In genomic region chr7:36848279-36848678, GRCm38 (mm10) we compare ENCODE assay signal across 20 mouse cellular contexts.
"Had no signal": no experiment of that assay in that cellular context is flagged by ENCODE, and none has a peak within 500 bp of the region (broad histone marks: within the 10 kb centered on the region; RNA-seq: fewer than 3 reads in every experiment).

No protein-coding gene starts in this region.

- H3K27me3 ChIP-seq: heart, embryonic 12.5 days; hindbrain, embryonic 12.5 days; intestine, embryonic 15.5 days; limb, embryonic 12.5 days; liver, embryonic 13.5 days had no signal

- DNase-seq: gastrocnemius, adult 2 months; gastrocnemius, postnatal 10 days; gastrocnemius, postnatal 25 days; kidney, adult 18-20 months; kidney, adult 8-10 months; kidney, postnatal 10 days; kidney, postnatal 25 days; kidney, postnatal 4 days; liver; liver, embryonic 13.5 days had no signal

- H3K4me3 ChIP-seq: gastrocnemius, adult 2 months; heart, embryonic 10.5 days; heart, embryonic 12.5 days; hindbrain, embryonic 10.5 days; hindbrain, embryonic 12.5 days; intestine, embryonic 15.5 days; layer of hippocampus, adult 2 months; left cerebral cortex, adult 2 months; limb, embryonic 10.5 days; limb, embryonic 12.5 days; liver, embryonic 13.5 days had no signal

- H3K27ac ChIP-seq: gastrocnemius, adult 2 months; heart, embryonic 10.5 days; hindbrain, embryonic 10.5 days; hindbrain, embryonic 12.5 days; hindbrain, embryonic 14.5 days; intestine, embryonic 15.5 days; layer of hippocampus, adult 2 months; left cerebral cortex, adult 2 months; limb, embryonic 10.5 days; limb, embryonic 12.5 days; liver, embryonic 13.5 days had no signal

- H3K9ac ChIP-seq: heart, embryonic 12.5 days; hindbrain, embryonic 12.5 days; hindbrain, embryonic 14.5 days; intestine, embryonic 15.5 days; limb, embryonic 12.5 days; liver, embryonic 13.5 days had no signal

- H3K4me1 ChIP-seq: heart, embryonic 10.5 days; heart, embryonic 12.5 days; hindbrain, embryonic 12.5 days; intestine, embryonic 15.5 days; limb, embryonic 10.5 days; limb, embryonic 12.5 days; liver, embryonic 13.5 days had no signal

- H3K36me3 ChIP-seq: heart, embryonic 10.5 days; heart, embryonic 12.5 days; hindbrain, embryonic 10.5 days; hindbrain, embryonic 12.5 days; intestine, embryonic 15.5 days; limb, embryonic 10.5 days; limb, embryonic 12.5 days; liver, embryonic 13.5 days had no signal
